Mouse (Mus musculus) mouse embryonic stem cell (cell line): Measurements from ENCODE around the gene Apol6.

Source experiments
- in situ Hi-C, 2 experiments: fragments of 300-500 bp; cut with MboI; formaldehyde crosslinking; loops; 1 replicate in 1 of 2; 3 replicates in 1 of 2; pipeline ENCODE4 v1.14.3; 2019 to 2020; ENCODE audit warnings: low sequenced_read_pairs in 2 of 2, low pct_unique_long_range_greater_than_20kb in 1 of 2, mixed read lengths in 1 of 2; ENCODE audit not compliant: unreplicated experiment in 1 of 2

The Apol6 gene

GRCm38 (mm10) chr15:77086488-77086887 lies 42.0 kb downstream of the Apol6 start:
- in situ Hi-C loops = no loop called here

- in situ Hi-C loops = no loop called here
These were observed 44.7 kb downstream of the Apol6 start for GRCm38 (mm10) chr15:77089249-77089648.

GRCm38 (mm10) chr15:77090531-77090930 lies 46.0 kb downstream of the Apol6 start:
- in situ Hi-C loops = no loop called here

- in situ Hi-C loops = no loop called here
These were observed 46.9 kb downstream of the Apol6 start for GRCm38 (mm10) chr15:77091394-77091793.

- in situ Hi-C loops = no loop called here
These were observed 49.9 kb downstream of the Apol6 start for GRCm38 (mm10) chr15:77094431-77094830.

- in situ Hi-C loops = no loop called here
These were observed 50.7 kb downstream of the Apol6 start for GRCm38 (mm10) chr15:77095216-77095615.

- in situ Hi-C loops = no loop called here
These were observed 52.8 kb downstream of the Apol6 start for GRCm38 (mm10) chr15:77097358-77097757.

- in situ Hi-C loops = no loop called here
These were observed 55.2 kb downstream of the Apol6 start for GRCm38 (mm10) chr15:77099756-77100155.

GRCm38 (mm10) chr15:77102685-77103084 lies 58.2 kb downstream of the Apol6 start:
- in situ Hi-C loops = no loop called here

- in situ Hi-C loops = no loop called here
These were observed 60.0 kb downstream of the Apol6 start for GRCm38 (mm10) chr15:77104349-77105158.

GRCm38 (mm10) chr15:77105273-77105672 lies 60.7 kb downstream of the Apol6 start:
- in situ Hi-C loops = no loop called here
